Mouse (Mus musculus) embryonic facial prominence, embryonic 12.5 days (tissue): ENCODE measurements around the gene Syce3. TPM values are rescaled to one million over a fixed set of nuclear protein-coding genes. Genes with fewer than 3 reads are reported as not detected.

Experiments
- ATAC-seq: fragments of 200-750 bp; cut with Nextera tagmentation; 2 replicates; pipeline ENCODE4 v1.8.0; 2017; ENCODE audit not compliant: insufficient number of reproducible peaks, insufficient read depth, low FRiP score, low TSS enrichment
- H3K27ac ChIP-seq: fragments of 300-500 bp; sonication (generic); 2 replicates; pipeline ENCODE4 v1.5.1; 2016; ENCODE audit warnings: mild to moderate bottlenecking
- H3K27me3 ChIP-seq: fragments of 300-500 bp; sonication (generic); 2 replicates; pipeline ENCODE4 v1.6.1; 2016; ENCODE audit warnings: mild to moderate bottlenecking, moderate library complexity
- H3K36me3 ChIP-seq: fragments of 300-500 bp; sonication (generic); 2 replicates; pipeline ENCODE4 v1.6.1; 2016; ENCODE audit warnings: mild to moderate bottlenecking
- H3K4me1 ChIP-seq: fragments of 300-500 bp; sonication (generic); 2 replicates; pipeline ENCODE4 v1.6.1; 2016
- H3K4me2 ChIP-seq: fragments of 300-500 bp; sonication (generic); replicated peaks from 2 replicates; pipeline ENCODE4 v1.6.1; 2016; ENCODE audit warnings: mild to moderate bottlenecking, moderate library complexity
- H3K4me3 ChIP-seq: fragments of 300-500 bp; sonication (generic); 2 replicates; pipeline ENCODE4 v1.5.1; 2016; ENCODE audit warnings: mild to moderate bottlenecking
- H3K9ac ChIP-seq: fragments of 300-500 bp; sonication (generic); 2 replicates; pipeline ENCODE4 v1.6.1; 2016; ENCODE audit warnings: mild to moderate bottlenecking, moderate library complexity
- H3K9me3 ChIP-seq: fragments of 300-500 bp; sonication (generic); 2 replicates; pipeline ENCODE4 v1.6.1; 2016; ENCODE audit warnings: mild to moderate bottlenecking, moderate library complexity
- WGBS: fragments of 180-500 bp; shearing (Covaris S2); methylation state at CpG from one replicate; pipeline ENCODE4 v1.1.7; 2016; 5-methylcytosine and 5-hydroxymethylcytosine counted together
- polyA plus RNA-seq: library from polyadenylated mRNA; unstranded; fragments of >200 nt; fragmentation: Nextera tagmentation; extraction: Ambion mirVana; gene quantifications from 2 replicates; pipeline ENCODE4 v1.2.1, GENCODE M21; 2016

Syce3 gene
- polyA plus RNA-seq, 1 experiment from 2014 or later: not detected

GRCm38 (mm10) chr15:89415282-89415681 is 5.0 kb upstream of the Syce3 start:
- no peaks in the 10 kb centered on the region for H3K27me3 ChIP-seq
- H3K27ac ChIP-seq: no peak overlapping the region
- H3K36me3 ChIP-seq: peaks cover 5% of the 10 kb centered on the region; the same call in 1 of the 2 replicates
- 0 out of 2 replicates have a peak, but pooled peaks cover 1% of the 10 kb centered on the region for H3K9me3 ChIP-seq
- H3K4me2 ChIP-seq: no peak overlapping the region
- H3K9ac ChIP-seq: no peak overlapping the region
- H3K4me3 ChIP-seq: no peak overlapping the region
- 87% methylated on average over 8 of the region's 8 CpGs for WGBS
- no peaks in the 10 kb centered on the region for H3K4me1 ChIP-seq
- ATAC-seq: no peak

GRCm38 (mm10) chr15:89406691-89407090 is 3.6 kb downstream of the Syce3 start:
- H3K4me1 ChIP-seq: no peaks in the 10 kb centered on the region
- H3K9me3 ChIP-seq: 0 out of 2 replicates have a peak, but pooled peaks cover 7% of the 10 kb centered on the region
- H3K9ac ChIP-seq: no peak overlapping the region
- ATAC-seq: no peak
- no peak overlapping the region for H3K27ac ChIP-seq
- H3K27me3 ChIP-seq: no peaks in the 10 kb centered on the region
- H3K36me3 ChIP-seq: no peaks in the 10 kb centered on the region
- H3K4me2 ChIP-seq: no peak overlapping the region
- no peak overlapping the region for H3K4me3 ChIP-seq

- H3K27ac ChIP-seq: no peak overlapping the region
Measured at GRCm38 (mm10) chr15:89404831-89405623, 5.3 kb downstream of the Syce3 start.

GRCm38 (mm10) chr15:89402471-89402870 is 7.8 kb downstream of the Syce3 start:
- H3K4me3 ChIP-seq: no peak overlapping the region
- H3K9me3 ChIP-seq: no peaks in the 10 kb centered on the region
- no peaks in the 10 kb centered on the region for H3K4me1 ChIP-seq
- H3K9ac ChIP-seq: no peak overlapping the region
- no peak for ATAC-seq
- no peak overlapping the region for H3K27ac ChIP-seq
- H3K36me3 ChIP-seq: no peaks in the 10 kb centered on the region
- H3K27me3 ChIP-seq: no peaks in the 10 kb centered on the region
- 85% methylated on average over 1 of the region's 1 CpGs for WGBS
- no peak overlapping the region for H3K4me2 ChIP-seq

More at GRCm38 (mm10) chr15:89404831-89405623, 5.3 kb downstream of the Syce3 start:
- Histone ChIP-seq H3K4me1 (no peaks in the 10 kb centered on the region), H3K9ac (no peak overlapping the region), H3K9me3 (0 out of 2 replicates have a peak, but pooled peaks cover 4% of the 10 kb centered on the region), H3K4me3 (no peak overlapping the region), H3K36me3 (no peaks in the 10 kb centered on the region), H3K27me3 (no peaks in the 10 kb centered on the region), H3K4me2 (no peak overlapping the region)
- WGBS: 81% methylated on average over 10 of the region's 10 CpGs
- ATAC-seq: no peak

- no peak overlapping the region for H3K4me3 ChIP-seq
- WGBS: 53% methylated on average over 1 of the region's 1 CpGs
- no peak for ATAC-seq
Measured at GRCm38 (mm10) chr15:89399716-89400115, 10.6 kb downstream of the Syce3 start.

GRCm38 (mm10) chr15:89398146-89398545 is 12.2 kb downstream of the Syce3 start:
- Histone ChIP-seq H3K27ac (no peak overlapping the region), H3K4me1 (no peaks in the 10 kb centered on the region), H3K4me2 (no peak overlapping the region), H3K4me3 (no peak overlapping the region), H3K9me3 (no peaks in the 10 kb centered on the region), H3K36me3 (no peaks in the 10 kb centered on the region), H3K27me3 (no peaks in the 10 kb centered on the region), H3K9ac (no peak overlapping the region)
- ATAC-seq: no peak
- 82% methylated on average over 2 of the region's 2 CpGs for WGBS

More at GRCm38 (mm10) chr15:89399716-89400115, 10.6 kb downstream of the Syce3 start:
- Histone ChIP-seq H3K4me2 (no peak overlapping the region), H3K36me3 (no peaks in the 10 kb centered on the region), H3K4me1 (no peaks in the 10 kb centered on the region), H3K9me3 (no peaks in the 10 kb centered on the region), H3K27ac (no peak overlapping the region), H3K9ac (no peak overlapping the region), H3K27me3 (no peaks in the 10 kb centered on the region)

- ATAC-seq: no peak
- no peak overlapping the region for H3K4me3 ChIP-seq
- no peaks in the 10 kb centered on the region for H3K27me3 ChIP-seq
- H3K27ac ChIP-seq: no peak overlapping the region
- no peaks in the 10 kb centered on the region for H3K36me3 ChIP-seq
- no peaks in the 10 kb centered on the region for H3K9me3 ChIP-seq
- WGBS: 88% methylated on average over 4 of the region's 4 CpGs
- H3K4me2 ChIP-seq: no peak overlapping the region
- no peak overlapping the region for H3K9ac ChIP-seq
- no peaks in the 10 kb centered on the region for H3K4me1 ChIP-seq
Measured at GRCm38 (mm10) chr15:89396883-89397282, 13.4 kb downstream of the Syce3 start.

- no peaks in the 10 kb centered on the region for H3K4me1 ChIP-seq
- no peaks in the 10 kb centered on the region for H3K36me3 ChIP-seq
- H3K9me3 ChIP-seq: no peaks in the 10 kb centered on the region
- H3K27ac ChIP-seq: no peak overlapping the region
- 90% methylated on average over 10 of the region's 10 CpGs for WGBS
- no peak for ATAC-seq
- H3K27me3 ChIP-seq: no peaks in the 10 kb centered on the region; the same call in 1 of the 2 replicates
- no peak overlapping the region for H3K4me3 ChIP-seq
- no peak overlapping the region for H3K4me2 ChIP-seq
- H3K9ac ChIP-seq: no peak overlapping the region
Measured at GRCm38 (mm10) chr15:89390081-89390480, 20.2 kb downstream of the Syce3 start.

GRCm38 (mm10) chr15:89387127-89387526 is 23.2 kb downstream of the Syce3 start:
- H3K4me3 ChIP-seq: no peak overlapping the region
- H3K4me2 ChIP-seq: no peak overlapping the region
- no peaks in the 10 kb centered on the region for H3K9me3 ChIP-seq
- no peak overlapping the region for H3K27ac ChIP-seq
- 45% methylated on average over 12 of the region's 12 CpGs for WGBS
- H3K36me3 ChIP-seq: no peaks in the 10 kb centered on the region
- peaks cover 5% of the 10 kb centered on the region for H3K27me3 ChIP-seq
- no peak for ATAC-seq
- H3K9ac ChIP-seq: no peak overlapping the region
- H3K4me1 ChIP-seq: no peaks in the 10 kb centered on the region

GRCm38 (mm10) chr15:89384617-89385016 is 25.7 kb downstream of the Syce3 start, which contains the start of gene Klhdc7b:
Gene Klhdc7b, plus strand, starts transcription at chr15:89384917.
- no peaks in the 10 kb centered on the region for H3K9me3 ChIP-seq
- H3K4me1 ChIP-seq: no peaks in the 10 kb centered on the region
- WGBS: 78% methylated on average over 7 of the region's 7 CpGs
- peaks cover 14% of the 10 kb centered on the region for H3K27me3 ChIP-seq
- no peak within 1 kb of the TSS for H3K27ac ChIP-seq
- ATAC-seq: peak; percentile 55; the same call in 1 of the 2 replicates
- no peak within 1 kb of the TSS for H3K4me2 ChIP-seq
- H3K9ac ChIP-seq: no peak within 1 kb of the TSS
- H3K4me3 ChIP-seq: no peak within 1 kb of the TSS
- H3K36me3 ChIP-seq: no peaks in the 10 kb centered on the region

- Histone ChIP-seq H3K9ac (no peak overlapping the region), H3K4me1 (peaks cover 16% of the 10 kb centered on the region), H3K27me3 (peaks cover 52% of the 10 kb centered on the region), H3K36me3 (no peaks in the 10 kb centered on the region), H3K4me2 (peak overlapping the region; percentile 64), H3K27ac (no peak overlapping the region), H3K4me3 (peak overlapping the region; percentile 30), H3K9me3 (no peaks in the 10 kb centered on the region)
- 10% methylated on average over 10 of the region's 10 CpGs for WGBS
- no peak for ATAC-seq
Measured at GRCm38 (mm10) chr15:89379429-89379828, 30.9 kb downstream of the Syce3 start.

GRCm38 (mm10) chr15:89378831-89379401 is 31.4 kb downstream of the Syce3 start, which contains the start of gene Odf3b:
Gene Odf3b, minus strand, starts transcription at chr15:89379282.
- Histone ChIP-seq H3K4me3 (peak within 1 kb of the TSS; percentile 30), H3K36me3 (no peaks in the 10 kb centered on the region), H3K9me3 (no peaks in the 10 kb centered on the region), H3K4me1 (peaks cover 16% of the 10 kb centered on the region), H3K27ac (no peak within 1 kb of the TSS), H3K27me3 (peaks cover 52% of the 10 kb centered on the region), H3K4me2 (peak within 1 kb of the TSS; percentile 64), H3K9ac (peak within 1 kb of the TSS; percentile 16; the same call in 1 of the 2 replicates)
- ATAC-seq: no peak
- under 1% methylated on average over 33 of the region's 33 CpGs for WGBS
